Mouse (Mus musculus) lung, embryonic 14.5 days (tissue): ENCODE measurements around the gene Tmcc3. TPM values are rescaled to one million over a fixed set of nuclear protein-coding genes. Genes with fewer than 3 reads are reported as not detected.
A peak's percentile ranks its signal among the peaks of the same experiment; 100 is the strongest.

Experiments
- ATAC-seq: fragments of 200-750 bp; cut with Nextera tagmentation; 2 replicates; pipeline ENCODE4 v1.8.0; 2017; ENCODE audit warnings: mild to moderate bottlenecking, moderate TSS enrichment, moderate library complexity; ENCODE audit not compliant: insufficient read depth
- DNase-seq: peaks from one replicate; pipeline ENCODE4 v3.0.0-alpha.2; 2015
- H3K27ac ChIP-seq: fragments of 300-500 bp; sonication (generic); 2 replicates; pipeline ENCODE4 v1.5.1; 2014; ENCODE audit warnings: low read depth, mild to moderate bottlenecking, moderate library complexity
- H3K27me3 ChIP-seq: fragments of 300-500 bp; sonication (generic); 2 replicates; pipeline ENCODE4 v1.6.1; 2014; ENCODE audit warnings: low read length, control low read depth; ENCODE audit not compliant: insufficient read depth
- H3K36me3 ChIP-seq: fragments of 300-500 bp; sonication (generic); 2 replicates; pipeline ENCODE4 v1.6.1; 2014; ENCODE audit warnings: control low read depth; ENCODE audit not compliant: insufficient read depth
- H3K4me1 ChIP-seq: fragments of 300-500 bp; sonication (generic); 2 replicates; pipeline ENCODE4 v1.6.1; 2014; ENCODE audit warnings: antibody characterized with exemption, control low read depth; ENCODE audit not compliant: insufficient read depth
- H3K4me2 ChIP-seq: fragments of 300-500 bp; sonication (generic); 2 replicates; pipeline ENCODE4 v1.6.1; 2014; ENCODE audit warnings: mild to moderate bottlenecking
- H3K4me3 ChIP-seq: fragments of 300-500 bp; sonication (generic); 2 replicates; pipeline ENCODE4 v1.5.1; 2014; ENCODE audit warnings: low read depth, low read length
- H3K9ac ChIP-seq: fragments of 300-500 bp; sonication (generic); 2 replicates; pipeline ENCODE4 v1.6.1; 2014
- H3K9me3 ChIP-seq: fragments of 300-500 bp; sonication (generic); 2 replicates; pipeline ENCODE4 v1.6.1; 2016; ENCODE audit warnings: low read depth, low read length, control low read depth
- CTCF ChIP-seq: IDR thresholded peaks from 2 replicates; pipeline ENCODE4 v1.5.1; 2016; ENCODE audit warnings: antibody characterized with exemption, low read depth
- WGBS: fragments of 180-500 bp; shearing (Covaris S2); extraction: QIAGEN DNeasy Blood & Tissue Kit; methylation state at CpG from one replicate; pipeline ENCODE4 v1.1.7; 2014; 5-methylcytosine and 5-hydroxymethylcytosine counted together
- polyA plus RNA-seq: library from polyadenylated mRNA; unstranded; fragments of >200 nt; fragmentation: Nextera tagmentation; extraction: Ambion mirVana; gene quantifications from 2 replicates; pipeline ENCODE4 v1.2.1, GENCODE M21; 2014

Tmcc3 gene
- polyA plus RNA-seq, 1 experiment from 2014 or later = 5.3 TPM

GRCm38 (mm10) chr10:94466313-94466712, 154.6 kb downstream of the Tmcc3 start:
- no peak for TF ChIP-seq CTCF
- no peaks in the 10 kb centered on the region for H3K27me3 ChIP-seq
- peak; percentile 26; the same call in 1 of the 2 replicates for ATAC-seq
- H3K4me3 ChIP-seq = no peak overlapping the region
- H3K9ac ChIP-seq = no peak overlapping the region
- no peak overlapping the region for H3K4me2 ChIP-seq
- no peaks in the 10 kb centered on the region for H3K9me3 ChIP-seq
- WGBS = 24% methylated on average over 7 of the region's 7 CpGs
- no peak overlapping the region for H3K27ac ChIP-seq
- H3K4me1 ChIP-seq = peaks cover 16% of the 10 kb centered on the region
- H3K36me3 ChIP-seq = no peaks in the 10 kb centered on the region
- DNase-seq = peak; percentile 71

DNA sequence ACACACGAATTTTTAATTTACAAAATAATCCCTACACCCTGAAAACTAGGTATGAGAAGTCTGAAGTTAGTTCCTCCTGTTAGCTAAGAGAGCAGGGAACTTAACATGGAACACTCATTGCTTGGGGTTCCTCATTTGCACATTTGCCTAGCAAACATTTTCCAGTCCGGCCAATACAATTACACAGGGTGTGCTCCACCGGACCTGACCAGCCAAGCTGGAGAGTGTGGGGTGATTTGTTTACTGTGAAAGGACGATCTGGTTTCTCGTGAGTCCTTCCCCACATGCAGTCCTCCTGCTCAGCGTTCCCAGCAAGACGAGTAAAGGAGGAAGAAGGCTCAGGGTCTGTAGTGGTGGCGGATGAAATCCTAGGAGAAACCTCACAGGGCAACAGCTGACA, 159.7 kb downstream of the Tmcc3 start:
- Histone ChIP-seq H3K4me2 (0 out of 2 replicates have a peak overlapping the region, but pooled peaks have one; percentile 8), H3K4me1 (no peaks in the 10 kb centered on the region), H3K9me3 (no peaks in the 10 kb centered on the region), H3K4me3 (no peak overlapping the region), H3K9ac (no peak overlapping the region), H3K36me3 (no peaks in the 10 kb centered on the region), H3K27ac (no peak overlapping the region), H3K27me3 (no peaks in the 10 kb centered on the region)
- peak; percentile 67 for DNase-seq
- peak; percentile 50; the same call in 1 of the 2 replicates for ATAC-seq
- no peak for TF ChIP-seq CTCF
- 25% methylated on average over 8 of the region's 8 CpGs for WGBS

DNA sequence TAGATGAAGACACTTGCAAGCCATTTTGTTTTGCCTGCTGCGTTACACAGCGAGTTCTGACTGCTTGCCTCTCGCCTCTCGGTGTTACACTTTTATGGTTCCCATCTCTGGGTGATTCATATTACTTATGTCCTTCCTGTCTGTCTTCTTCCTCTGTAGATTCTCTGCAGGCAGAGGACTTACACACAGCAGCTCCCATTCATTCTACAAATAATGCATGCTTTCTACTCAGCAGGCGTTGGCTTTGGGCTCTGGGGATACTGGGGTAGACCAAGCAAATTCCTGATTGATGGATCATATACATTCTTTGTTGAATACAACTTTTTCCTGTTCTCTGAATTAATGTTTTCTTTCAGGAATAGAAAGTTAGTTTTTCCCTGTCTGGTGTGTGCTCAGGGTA, 161.8 kb downstream of the Tmcc3 start:
- no peak for TF ChIP-seq CTCF

GRCm38 (mm10) chr10:94474185-94474584, 162.4 kb downstream of the Tmcc3 start:
- DNase-seq = no peak
- WGBS = 86% methylated on average over 5 of the region's 5 CpGs
- ATAC-seq = no peak
- no peak overlapping the region for H3K9ac ChIP-seq
- H3K4me3 ChIP-seq = no peak overlapping the region
- no peak for TF ChIP-seq CTCF
- H3K4me1 ChIP-seq = no peaks in the 10 kb centered on the region
- H3K4me2 ChIP-seq = no peak overlapping the region
- no peaks in the 10 kb centered on the region for H3K27me3 ChIP-seq
- no peaks in the 10 kb centered on the region for H3K36me3 ChIP-seq
- H3K27ac ChIP-seq = no peak overlapping the region
- H3K9me3 ChIP-seq = no peaks in the 10 kb centered on the region

More for the DNA sequence above, 161.8 kb downstream of the Tmcc3 start:
- ATAC-seq = no peak
- H3K9ac ChIP-seq = no peak overlapping the region
- no peak overlapping the region for H3K4me3 ChIP-seq
- DNase-seq = no peak
- H3K27me3 ChIP-seq = no peaks in the 10 kb centered on the region
- no peaks in the 10 kb centered on the region for H3K9me3 ChIP-seq
- no peak overlapping the region for H3K4me2 ChIP-seq
- H3K4me1 ChIP-seq = no peaks in the 10 kb centered on the region
- no peak overlapping the region for H3K27ac ChIP-seq
- no peaks in the 10 kb centered on the region for H3K36me3 ChIP-seq
- WGBS = 72% methylated on average over 5 of the region's 5 CpGs

- Histone ChIP-seq H3K4me1 (no peaks in the 10 kb centered on the region), H3K27me3 (no peaks in the 10 kb centered on the region), H3K4me2 (no peak overlapping the region), H3K27ac (no peak overlapping the region), H3K4me3 (no peak overlapping the region), H3K9ac (no peak overlapping the region), H3K9me3 (0 out of 2 replicates have a peak, but pooled peaks cover 4% of the 10 kb centered on the region), H3K36me3 (no peaks in the 10 kb centered on the region)
- 84% methylated on average over 13 of the region's 13 CpGs for WGBS
- TF ChIP-seq CTCF = no peak
- ATAC-seq (no peak), DNase-seq (no peak)
These were observed 165.8 kb downstream of the Tmcc3 start for GRCm38 (mm10) chr10:94477366-94478225.

DNA sequence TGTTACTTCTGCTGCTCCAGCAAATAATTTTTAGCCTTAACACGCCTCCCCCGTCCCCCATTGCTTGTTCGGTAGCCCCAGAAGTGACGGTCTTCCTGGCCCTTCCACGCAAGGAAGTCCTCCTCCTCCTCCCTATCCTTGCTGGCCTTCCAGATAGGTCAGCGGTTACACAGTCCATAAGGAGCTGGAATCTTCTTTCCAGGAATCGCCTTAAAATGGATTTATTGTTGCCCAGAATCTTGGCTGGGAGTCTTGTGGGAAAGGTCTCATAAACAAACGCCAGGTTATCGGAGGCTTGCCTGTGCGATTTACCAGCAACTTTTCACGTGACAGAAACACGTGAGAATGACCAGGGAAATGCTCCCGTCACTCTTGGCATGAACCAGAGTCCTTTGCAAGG, 167.9 kb downstream of the Tmcc3 start:
- H3K4me2 ChIP-seq = no peak overlapping the region
- no peak overlapping the region for H3K4me3 ChIP-seq
- H3K4me1 ChIP-seq = no peaks in the 10 kb centered on the region
- H3K27me3 ChIP-seq = no peaks in the 10 kb centered on the region
- 0 out of 2 replicates have a peak, but pooled peaks cover 4% of the 10 kb centered on the region for H3K9me3 ChIP-seq
- H3K9ac ChIP-seq = no peak overlapping the region
- H3K36me3 ChIP-seq = no peaks in the 10 kb centered on the region
- TF ChIP-seq CTCF = no peak
- no peak overlapping the region for H3K27ac ChIP-seq
- no peak for ATAC-seq
- WGBS = 56% methylated on average over 13 of the region's 13 CpGs
- DNase-seq = no peak

GRCm38 (mm10) chr10:94480380-94481101, 168.8 kb downstream of the Tmcc3 start:
- Histone ChIP-seq H3K4me2 (no peak overlapping the region), H3K4me3 (no peak overlapping the region), H3K27ac (no peak overlapping the region), H3K9me3 (0 out of 2 replicates have a peak, but pooled peaks cover 4% of the 10 kb centered on the region), H3K36me3 (no peaks in the 10 kb centered on the region), H3K9ac (no peak overlapping the region), H3K4me1 (no peaks in the 10 kb centered on the region), H3K27me3 (no peaks in the 10 kb centered on the region)
- WGBS = 78% methylated on average over 13 of the region's 13 CpGs
- TF ChIP-seq CTCF = no peak
- ATAC-seq (no peak), DNase-seq (no peak)
